Mouse (Mus musculus): ENCODE measurements around the gene Metap1d. TPM values are rescaled to one million over a fixed set of nuclear protein-coding genes. Genes with fewer than 3 reads are reported as not detected.

The Metap1d gene
- 27.4 and 33.9 TPM in 2 replicates for polyA plus RNA-seq (2015; fragmentation: Nextera tagmentation; extraction: Ambion mirVana)

- peak within 1 kb of the TSS; percentile 84 for H3K9ac ChIP-seq
- H3K4me3 ChIP-seq, result peak within 1 kb of the TSS; percentile 82
- H3K4me1 ChIP-seq, result peaks cover 12% of the 10 kb centered on the region
- under 1% methylated on average over 61 of the region's 61 CpGs for WGBS
- ATAC-seq (ENCODE audit: extremely low read depth, insufficient number of reproducible peaks, low FRiP score, low TSS enrichment), result peak; percentile 99
- H3K27me3 ChIP-seq (replicated peaks), result peaks cover 28% of the 10 kb centered on the region
- H3K36me3 ChIP-seq, result no peaks in the 10 kb centered on the region
- peak within 1 kb of the TSS; percentile 59 for H3K27ac ChIP-seq (replicated peaks)
- H3K9me3 ChIP-seq, result no peaks in the 10 kb centered on the region
- H3K4me2 ChIP-seq, result peak within 1 kb of the TSS; percentile 90
Measured at GRCm38 (mm10) chr2:71453161-71453916, at the start of gene Metap1d. TSS of gene Metap1d (plus strand) at chr2:71453276.

- Histone ChIP-seq H3K4me2 (no peak overlapping the region), H3K4me1 (no peaks in the 10 kb centered on the region), H3K36me3 (peaks cover 63% of the 10 kb centered on the region), H3K9ac (no peak overlapping the region), H3K27ac (replicated peaks) (no peak overlapping the region), H3K4me3 (no peak overlapping the region), H3K9me3 (no peaks in the 10 kb centered on the region), H3K27me3 (replicated peaks) (no peaks in the 10 kb centered on the region)
- 88% methylated on average over 1 of the region's 1 CpGs for WGBS
- ATAC-seq (ENCODE audit: extremely low read depth, insufficient number of reproducible peaks, low FRiP score, low TSS enrichment), result no peak
Measured at GRCm38 (mm10) chr2:71405613-71406012, 47.5 kb upstream of the Metap1d start.

- H3K4me2 ChIP-seq, result no peak overlapping the region
- WGBS, result 87% methylated on average over 3 of the region's 3 CpGs
- no peak overlapping the region for H3K9ac ChIP-seq
- H3K36me3 ChIP-seq, result peaks cover 56% of the 10 kb centered on the region
- no peak for ATAC-seq (ENCODE audit: extremely low read depth, insufficient number of reproducible peaks, low FRiP score, low TSS enrichment)
- no peak overlapping the region for H3K4me3 ChIP-seq
- H3K27me3 ChIP-seq (replicated peaks), result no peaks in the 10 kb centered on the region
- no peaks in the 10 kb centered on the region for H3K4me1 ChIP-seq
- no peaks in the 10 kb centered on the region for H3K9me3 ChIP-seq
- no peak overlapping the region for H3K27ac ChIP-seq (replicated peaks)
Measured at GRCm38 (mm10) chr2:71418760-71419280, 34.3 kb upstream of the Metap1d start.

GRCm38 (mm10) chr2:71419408-71419807 is 33.7 kb upstream of the Metap1d start:
- Histone ChIP-seq H3K36me3 (peaks cover 55% of the 10 kb centered on the region), H3K4me2 (no peak overlapping the region), H3K27me3 (replicated peaks) (no peaks in the 10 kb centered on the region), H3K9me3 (no peaks in the 10 kb centered on the region), H3K4me3 (no peak overlapping the region), H3K9ac (no peak overlapping the region), H3K4me1 (no peaks in the 10 kb centered on the region), H3K27ac (replicated peaks) (no peak overlapping the region)
- 86% methylated on average over 3 of the region's 3 CpGs for WGBS
- no peak for ATAC-seq (ENCODE audit: extremely low read depth, insufficient number of reproducible peaks, low FRiP score, low TSS enrichment)

GRCm38 (mm10) chr2:71420895-71421425 is 32.1 kb upstream of the Metap1d start:
- Histone ChIP-seq H3K4me3 (no peak overlapping the region), H3K9me3 (no peaks in the 10 kb centered on the region), H3K36me3 (peaks cover 51% of the 10 kb centered on the region), H3K27me3 (replicated peaks) (no peaks in the 10 kb centered on the region), H3K27ac (replicated peaks) (no peak overlapping the region), H3K4me1 (0 out of 2 replicates have a peak, but pooled peaks cover 2% of the 10 kb centered on the region), H3K9ac (no peak overlapping the region), H3K4me2 (no peak overlapping the region)
- ATAC-seq (ENCODE audit: extremely low read depth, insufficient number of reproducible peaks, low FRiP score, low TSS enrichment), result no peak
- 95% methylated on average over 9 of the region's 9 CpGs for WGBS

GRCm38 (mm10) chr2:71424545-71424944 is 28.5 kb upstream of the Metap1d start:
- WGBS, result 21% methylated on average over 4 of the region's 4 CpGs

GRCm38 (mm10) chr2:71435440-71435839 is 17.6 kb upstream of the Metap1d start:
- Histone ChIP-seq H3K27me3 (replicated peaks) (no peaks in the 10 kb centered on the region), H3K4me3 (no peak overlapping the region), H3K27ac (replicated peaks) (no peak overlapping the region), H3K4me1 (no peaks in the 10 kb centered on the region), H3K36me3 (peaks cover 79% of the 10 kb centered on the region), H3K9me3 (no peaks in the 10 kb centered on the region), H3K9ac (no peak overlapping the region), H3K4me2 (no peak overlapping the region)
- WGBS, result 68% methylated on average over 4 of the region's 4 CpGs
- no peak for ATAC-seq (ENCODE audit: extremely low read depth, insufficient number of reproducible peaks, low FRiP score, low TSS enrichment)

More at GRCm38 (mm10) chr2:71424545-71424944, 28.5 kb upstream of the Metap1d start:
- no peak for ATAC-seq (ENCODE audit: extremely low read depth, insufficient number of reproducible peaks, low FRiP score, low TSS enrichment)
- no peak overlapping the region for H3K4me2 ChIP-seq
- no peak overlapping the region for H3K9ac ChIP-seq
- 0 out of 2 replicates have a peak, but pooled peaks cover 2% of the 10 kb centered on the region for H3K4me1 ChIP-seq
- peaks cover 65% of the 10 kb centered on the region for H3K36me3 ChIP-seq
- H3K27me3 ChIP-seq (replicated peaks), result no peaks in the 10 kb centered on the region
- H3K9me3 ChIP-seq, result no peaks in the 10 kb centered on the region
- H3K27ac ChIP-seq (replicated peaks), result peak overlapping the region; percentile 59
- no peak overlapping the region for H3K4me3 ChIP-seq

GRCm38 (mm10) chr2:71443376-71443775 is 9.7 kb upstream of the Metap1d start:
- ATAC-seq (ENCODE audit: extremely low read depth, insufficient number of reproducible peaks, low FRiP score, low TSS enrichment), result no peak

GRCm38 (mm10) chr2:71445536-71446196 is 7.4 kb upstream of the Metap1d start:
- Histone ChIP-seq H3K9me3 (no peaks in the 10 kb centered on the region), H3K27me3 (replicated peaks) (peaks cover 30% of the 10 kb centered on the region), H3K9ac (no peak overlapping the region), H3K36me3 (peaks cover 14% of the 10 kb centered on the region), H3K27ac (replicated peaks) (no peak overlapping the region), H3K4me1 (no peaks in the 10 kb centered on the region; the same call in 1 of the 2 replicates), H3K4me3 (no peak overlapping the region), H3K4me2 (no peak overlapping the region)
- no peak for ATAC-seq (ENCODE audit: extremely low read depth, insufficient number of reproducible peaks, low FRiP score, low TSS enrichment)
- WGBS, result 48% methylated on average over 17 of the region's 17 CpGs

More at GRCm38 (mm10) chr2:71443376-71443775, 9.7 kb upstream of the Metap1d start:
- no peaks in the 10 kb centered on the region; the same call in 1 of the 2 replicates for H3K4me1 ChIP-seq
- no peak overlapping the region for H3K4me3 ChIP-seq
- peaks cover 19% of the 10 kb centered on the region for H3K27me3 ChIP-seq (replicated peaks)
- no peak overlapping the region for H3K9ac ChIP-seq
- H3K27ac ChIP-seq (replicated peaks), result no peak overlapping the region
- peaks cover 31% of the 10 kb centered on the region for H3K36me3 ChIP-seq
- no peak overlapping the region for H3K4me2 ChIP-seq
- no peaks in the 10 kb centered on the region for H3K9me3 ChIP-seq
- 28% methylated on average over 2 of the region's 2 CpGs for WGBS

GRCm38 (mm10) chr2:71449604-71450003 is 3.5 kb upstream of the Metap1d start:
- Histone ChIP-seq H3K4me1 (peaks cover 12% of the 10 kb centered on the region), H3K9ac (no peak overlapping the region), H3K36me3 (no peaks in the 10 kb centered on the region), H3K9me3 (no peaks in the 10 kb centered on the region), H3K4me3 (no peak overlapping the region), H3K27ac (replicated peaks) (no peak overlapping the region), H3K27me3 (replicated peaks) (peaks cover 46% of the 10 kb centered on the region), H3K4me2 (no peak overlapping the region)
- ATAC-seq (ENCODE audit: extremely low read depth, insufficient number of reproducible peaks, low FRiP score, low TSS enrichment), result no peak
- WGBS, result 8% methylated on average over 2 of the region's 2 CpGs

GRCm38 (mm10) chr2:71451761-71452160 is 1.3 kb upstream of the Metap1d start:
- Histone ChIP-seq H3K9me3 (no peaks in the 10 kb centered on the region), H3K4me3 (no peak overlapping the region), H3K36me3 (no peaks in the 10 kb centered on the region), H3K27ac (replicated peaks) (no peak overlapping the region), H3K27me3 (replicated peaks) (peaks cover 37% of the 10 kb centered on the region), H3K9ac (no peak overlapping the region), H3K4me1 (peaks cover 12% of the 10 kb centered on the region), H3K4me2 (no peak overlapping the region)
- WGBS, result 55% methylated on average over 5 of the region's 5 CpGs
- ATAC-seq (ENCODE audit: extremely low read depth, insufficient number of reproducible peaks, low FRiP score, low TSS enrichment), result no peak

Data from heart, embryonic 13.5 days (tissue).